Mouse (Mus musculus) urinary bladder, adult 18-20 months (tissue): ENCODE measurements around the gene Bdh1.
"Not testable (repeated sequence)": the region's sequence is repeated elsewhere in the genome, so short reads cannot be mapped to it uniquely, and the experiment has no call there.

Experiments
- DNase-seq, 2 experiments: peaks; one replicate each; pipeline ENCODE4 v3.0.0; 2022; ENCODE audit warnings: low spot score in 2 of 2, mixed read lengths in 2 of 2

The Bdh1 gene

DNA sequence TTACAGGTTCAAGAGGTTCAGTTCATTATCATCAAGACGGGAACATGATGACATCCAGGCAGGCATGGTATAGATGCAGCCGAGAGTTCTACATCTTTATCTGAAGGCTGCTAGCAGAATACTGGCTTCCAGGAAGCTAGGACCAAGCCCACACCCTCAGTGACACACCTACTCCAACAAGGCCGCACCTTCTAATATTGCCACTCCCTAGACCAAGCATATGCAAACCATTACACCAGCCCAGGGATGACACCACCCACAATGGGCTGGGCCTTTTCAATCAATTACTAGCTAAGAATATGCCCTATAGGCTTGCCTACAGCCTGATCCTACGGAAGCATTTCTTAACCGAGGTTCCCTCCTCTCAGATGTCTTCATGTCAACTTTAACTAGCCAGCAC, 42.9 kb downstream of the Bdh1 start:
- DNase-seq: no peak

GRCm38 (mm10) chr16:31465630-31466029, 43.5 kb downstream of the Bdh1 start:
- DNase-seq: no peak

- DNase-seq: no peak
Measured at GRCm38 (mm10) chr16:31466106-31466505, 44.0 kb downstream of the Bdh1 start.

GRCm38 (mm10) chr16:31470819-31471218, 48.7 kb downstream of the Bdh1 start:
- not testable (repeated sequence) for DNase-seq

- DNase-seq: no peak
Measured at GRCm38 (mm10) chr16:31471994-31472393, 49.9 kb downstream of the Bdh1 start.

DNA sequence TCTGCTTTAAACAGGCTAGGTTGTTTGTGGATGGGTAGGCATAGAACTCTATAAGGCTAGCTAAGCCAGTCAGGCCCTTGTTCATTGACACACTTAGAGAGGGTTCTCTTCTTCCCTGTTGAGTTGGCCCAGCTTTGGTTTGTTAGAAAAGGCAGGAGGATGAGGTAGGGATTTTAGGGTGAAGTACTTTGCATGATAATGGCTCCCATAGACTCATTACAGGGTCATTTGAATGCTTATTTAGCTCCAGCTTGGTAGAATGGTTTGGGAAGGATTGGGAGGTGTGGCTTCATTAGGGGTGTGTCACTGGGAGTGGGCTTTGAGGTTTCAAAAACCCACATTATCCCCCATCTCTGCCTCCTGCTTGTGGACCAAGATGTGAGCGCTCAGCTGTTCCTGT, 51.1 kb downstream of the Bdh1 start:
- no peak for DNase-seq

- DNase-seq: no peak
Measured at GRCm38 (mm10) chr16:31475123-31475968, 53.3 kb downstream of the Bdh1 start.

- no peak for DNase-seq
Measured at GRCm38 (mm10) chr16:31476872-31477603, 55.0 kb downstream of the Bdh1 start.

GRCm38 (mm10) chr16:31485336-31485735, 63.3 kb downstream of the Bdh1 start:
- DNase-seq: no peak

GRCm38 (mm10) chr16:31487266-31487665, 65.2 kb downstream of the Bdh1 start:
- DNase-seq: no peak

GRCm38 (mm10) chr16:31489096-31489495, 67.0 kb downstream of the Bdh1 start:
- no peak for DNase-seq

DNA sequence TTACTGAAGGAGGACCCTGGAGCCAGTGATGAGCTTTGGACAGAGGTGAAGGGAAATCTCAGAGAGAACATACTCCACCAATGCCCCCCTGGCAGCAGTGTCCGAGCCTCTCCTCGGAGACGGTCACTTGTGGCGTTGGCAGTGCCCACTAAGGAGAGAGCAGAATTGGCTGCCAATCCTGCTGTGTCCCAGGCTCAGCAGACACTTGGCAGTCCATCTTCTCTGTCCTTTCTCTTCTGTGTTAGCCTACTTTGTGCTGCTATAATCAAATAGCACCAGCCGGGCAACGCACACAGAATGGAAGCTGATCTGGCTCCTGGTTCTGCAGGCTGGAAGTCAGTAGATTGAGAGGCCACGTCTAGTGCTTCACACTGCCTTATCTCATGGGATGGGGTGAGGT, 68.9 kb downstream of the Bdh1 start:
- DNase-seq: no peak

GRCm38 (mm10) chr16:31492921-31493549, 71.0 kb downstream of the Bdh1 start:
- peak; percentile 47 to 53 for DNase-seq

DNA sequence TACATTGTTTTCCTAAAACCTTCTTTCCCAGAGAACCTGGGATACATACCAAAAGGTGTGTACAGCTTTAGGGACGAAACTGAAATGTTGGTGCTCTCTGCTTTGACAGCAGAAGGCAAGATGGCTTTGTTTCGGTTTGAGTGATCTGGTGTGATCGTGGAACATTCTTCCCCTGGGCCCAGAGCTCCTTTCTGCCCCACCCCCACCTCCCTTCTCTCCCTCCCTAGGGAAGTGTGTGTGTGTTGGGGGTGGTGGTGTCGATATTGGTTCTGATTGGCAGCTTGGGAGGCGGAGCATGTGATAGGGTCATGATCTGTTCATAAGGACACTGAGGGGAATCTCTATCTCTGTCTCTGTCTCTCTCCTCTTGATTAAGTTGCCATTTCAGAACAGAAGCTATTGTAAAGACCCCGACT, 71.5 kb downstream of the Bdh1 start:
- DNase-seq: no peak

DNA sequence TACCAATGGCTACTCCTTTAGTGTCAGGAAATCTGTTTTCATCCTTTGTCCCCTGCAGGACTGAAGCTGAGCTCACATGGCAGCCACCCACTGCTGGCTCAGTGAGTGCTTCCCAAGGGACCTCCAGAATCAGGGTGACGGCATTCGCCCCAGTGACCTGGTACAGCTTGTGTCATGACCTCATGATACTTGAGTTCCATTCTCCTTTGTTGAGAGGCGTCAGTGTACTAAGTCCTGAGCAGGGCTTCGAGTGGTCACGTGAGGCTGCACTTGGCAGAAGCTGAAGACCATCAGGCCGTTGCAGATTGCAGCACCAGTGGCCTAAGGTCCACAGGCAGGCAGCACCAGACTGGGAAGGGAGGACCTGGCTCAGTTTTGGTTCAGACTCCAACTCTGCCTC, 71.9 kb downstream of the Bdh1 start:
- no peak for DNase-seq

DNA sequence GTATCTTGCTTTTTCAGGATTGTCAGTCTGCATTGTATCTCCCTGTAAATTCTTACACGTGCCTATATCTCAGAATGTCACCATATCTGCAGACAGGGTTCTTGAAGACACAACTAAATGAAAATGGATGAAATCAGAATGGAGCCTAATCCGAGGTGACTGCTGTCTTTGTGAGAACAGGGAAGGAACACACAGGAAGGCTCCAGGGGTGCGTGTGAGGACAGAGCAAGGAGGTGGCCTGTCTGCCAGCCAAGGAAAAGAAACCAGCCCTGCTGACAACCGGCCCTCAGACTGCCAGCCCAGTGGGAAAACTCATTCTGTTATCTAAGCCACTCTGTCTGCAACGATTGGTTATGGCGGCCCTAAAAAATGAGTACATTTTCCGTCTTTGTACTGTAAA, 73.3 kb downstream of the Bdh1 start:
- no peak for DNase-seq

DNA sequence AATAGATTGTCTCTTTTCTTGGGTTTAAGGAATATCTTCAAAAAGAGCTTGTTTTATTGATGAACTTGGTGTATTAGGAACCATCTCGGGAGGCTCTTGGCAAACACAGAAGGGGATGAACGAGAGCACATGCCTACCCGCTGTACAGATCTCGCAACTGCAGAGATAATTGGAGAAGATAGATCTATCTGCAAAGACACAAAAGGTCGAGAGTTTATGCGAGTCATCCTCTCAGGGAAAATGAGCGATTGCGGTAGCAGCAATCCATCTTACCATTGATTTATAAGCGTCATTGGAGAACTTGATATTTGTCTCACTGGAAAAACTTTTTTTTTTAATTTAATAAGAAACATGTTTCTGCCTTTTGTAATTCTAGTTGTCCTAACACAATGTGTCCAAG, 73.7 kb downstream of the Bdh1 start:
- no peak for DNase-seq

GRCm38 (mm10) chr16:31498336-31498735, 76.3 kb downstream of the Bdh1 start:
- no peak for DNase-seq

GRCm38 (mm10) chr16:31499021-31499420, 76.9 kb downstream of the Bdh1 start:
- no peak for DNase-seq

GRCm38 (mm10) chr16:31499681-31500310, 77.7 kb downstream of the Bdh1 start:
- DNase-seq: no peak

DNA sequence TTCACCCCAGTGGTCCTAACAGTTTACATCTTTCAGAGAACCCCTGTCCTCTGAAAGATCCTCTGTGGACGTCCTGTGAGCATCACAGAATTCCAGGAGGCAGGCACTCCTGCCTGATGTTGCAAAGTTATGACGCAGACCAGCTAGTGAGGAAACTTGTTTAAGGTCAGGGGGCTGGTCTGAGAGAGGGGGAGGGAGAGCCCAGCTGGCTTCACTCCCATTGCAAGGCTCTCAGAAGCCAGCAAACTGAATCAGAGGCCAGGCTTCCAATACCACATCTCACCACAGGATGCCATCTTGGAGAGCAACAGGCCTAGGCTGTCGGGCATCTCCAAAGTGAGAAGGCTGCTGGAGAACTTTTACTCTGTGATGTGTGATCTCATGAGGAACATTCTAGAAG, 78.5 kb downstream of the Bdh1 start:
- DNase-seq: no peak
